Mouse (Mus musculus) c-Kit-negative CD71-positive TER-119-positive erythroid progenitor cells, embryonic 14.5 days (primary cell): ENCODE results near the gene Msantd3.

ENCODE experiments used
- DNase-seq: peaks from one replicate; pipeline ENCODE4 v3.0.0-alpha.2; 2013; ENCODE audit warnings: low read depth, low spot score

The Msantd3 gene

GRCm38 (mm10) chr4:48605650-48606049, 65.9 kb downstream of the Msantd3 start:
- DNase-seq, result no peak

- no peak for DNase-seq
These were observed 69.8 kb downstream of the Msantd3 start for GRCm38 (mm10) chr4:48609485-48609884.

GRCm38 (mm10) chr4:48610251-48610650, 70.5 kb downstream of the Msantd3 start:
- DNase-seq, result no peak
